8 mouse cellular contexts compared by ENCODE assay signal in the genomic region with DNA sequence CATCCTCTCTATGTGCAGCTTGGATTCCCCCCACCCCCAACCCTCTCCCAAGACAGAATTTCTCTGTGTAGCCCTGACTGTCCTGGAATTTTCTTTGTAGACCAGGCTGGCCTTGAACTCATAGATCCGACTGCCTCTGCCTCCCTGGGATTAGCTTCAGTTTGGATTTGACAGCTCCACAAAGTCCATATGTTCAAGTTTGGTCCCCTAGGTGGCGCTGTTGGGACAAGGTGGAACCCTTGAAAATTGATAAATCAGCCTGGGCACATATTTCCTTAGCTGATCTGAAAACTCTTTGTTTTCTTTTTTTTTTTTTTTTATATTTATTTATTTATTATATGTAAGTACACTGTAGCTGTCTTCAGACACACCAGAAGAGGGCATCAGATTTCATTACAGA. TPM values are rescaled to one million over a fixed set of nuclear protein-coding genes. Genes with fewer than 3 reads are reported as not detected.
DNase-seq lines count a peak whose midpoint lies in the region; ATAC-seq lines count a peak whose summit lies in the region.

No protein-coding gene starts in this region.

- peak; percentile 49 to 62 for DNase-seq in cerebellum, adult 18-20 months
- no peak for DNase-seq in cerebellum, adult 11 months
- peak; percentile 85 for DNase-seq in liver
- no peak for DNase-seq in liver, embryonic 11.5 days (ENCODE audit: low spot score)
- peak; percentile 50 for DNase-seq in T-cell, adult 2 months (ENCODE audit: low spot score)
- peak; percentile 62 for DNase-seq in embryonic facial prominence, embryonic 10.5 days (ENCODE audit: low spot score)
- peak; percentile 69 for DNase-seq in limb, embryonic 11.5 days (ENCODE audit: low spot score)
- DNase-seq in spleen, postnatal 36 days (ENCODE audit: low spot score in 2 of 2) = peak; percentile 25 to 53

- H3K9me3 ChIP-seq in liver, embryonic 11.5 days (ENCODE audit: control insufficient read depth, low read length) = no peaks in the 10 kb centered on the region
- no peaks in the 10 kb centered on the region for H3K9me3 ChIP-seq in embryonic facial prominence, embryonic 10.5 days
- H3K9me3 ChIP-seq in limb, embryonic 11.5 days (ENCODE audit: control insufficient read depth, low read length) = no peaks in the 10 kb centered on the region

- no peak for ATAC-seq in liver, embryonic 11.5 days (replicated peaks; ENCODE audit: low FRiP score)
- no peak for ATAC-seq in limb, embryonic 11.5 days (ENCODE audit: insufficient number of reproducible peaks, low FRiP score, low TSS enrichment, low read depth)

- no peak overlapping the region for H3K27ac ChIP-seq in liver, embryonic 11.5 days (ENCODE audit: low read depth, low read length)
- H3K27ac ChIP-seq in embryonic facial prominence, embryonic 10.5 days (replicated peaks) = no peak overlapping the region
- H3K27ac ChIP-seq in limb, embryonic 11.5 days (replicated peaks; ENCODE audit: low read depth, low read length) = no peak overlapping the region

- 26% methylated on average over 2 of the region's 2 CpGs for WGBS in liver, embryonic 11.5 days
- 37% methylated on average over 2 of the region's 2 CpGs for WGBS in embryonic facial prominence, embryonic 10.5 days
- WGBS in limb, embryonic 11.5 days = 42% methylated on average over 2 of the region's 2 CpGs

- no peak overlapping the region for H3K4me3 ChIP-seq in liver, embryonic 11.5 days (ENCODE audit: low read depth, low read length)
- no peak overlapping the region for H3K4me3 ChIP-seq in embryonic facial prominence, embryonic 10.5 days
- no peak overlapping the region for H3K4me3 ChIP-seq in limb, embryonic 11.5 days (ENCODE audit: low read depth, low read length)

- H3K9ac ChIP-seq in liver, embryonic 11.5 days (ENCODE audit: low read depth, low read length) = no peak overlapping the region
- H3K9ac ChIP-seq in limb, embryonic 11.5 days (ENCODE audit: low read length) = no peak overlapping the region

- no peaks in the 10 kb centered on the region for H3K27me3 ChIP-seq in liver, embryonic 11.5 days (replicated peaks; ENCODE audit: control insufficient read depth, insufficient read depth, low read length)
- H3K27me3 ChIP-seq in embryonic facial prominence, embryonic 10.5 days (replicated peaks; ENCODE audit: low read depth, poor library complexity, severe bottlenecking) = no peaks in the 10 kb centered on the region
- H3K27me3 ChIP-seq in limb, embryonic 11.5 days (ENCODE audit: control insufficient read depth, insufficient read depth, low read length) = no peaks in the 10 kb centered on the region

- H3K4me2 ChIP-seq in liver, embryonic 11.5 days = no peak overlapping the region
- no peak overlapping the region for H3K4me2 ChIP-seq in limb, embryonic 11.5 days (ENCODE audit: low read depth, severe bottlenecking)

- H3K4me1 ChIP-seq in liver, embryonic 11.5 days (replicated peaks; ENCODE audit: control insufficient read depth, insufficient read depth, low read length) = no peaks in the 10 kb centered on the region
- no peaks in the 10 kb centered on the region for H3K4me1 ChIP-seq in embryonic facial prominence, embryonic 10.5 days
- no peaks in the 10 kb centered on the region for H3K4me1 ChIP-seq in limb, embryonic 11.5 days (ENCODE audit: control insufficient read depth, insufficient read depth, low read length)

- no peaks in the 10 kb centered on the region for H3K36me3 ChIP-seq in liver, embryonic 11.5 days (ENCODE audit: control insufficient read depth, insufficient read depth, low read length)
- H3K36me3 ChIP-seq in embryonic facial prominence, embryonic 10.5 days (replicated peaks) = no peaks in the 10 kb centered on the region
- no peaks in the 10 kb centered on the region for H3K36me3 ChIP-seq in limb, embryonic 11.5 days (ENCODE audit: control insufficient read depth, insufficient read depth, low read length)

RNA-seq across cellular contexts. Expression of a gene that starts 16.8 kb away (rescaled TPM):
- 5.4 and 8.1 TPM in 2 replicates for polyA plus RNA-seq in liver, embryonic 11.5 days (2014; fragmentation: Nextera tagmentation; extraction: Ambion mirVana)
- polyA plus RNA-seq in embryonic facial prominence, embryonic 10.5 days (2016; fragmentation: Nextera tagmentation; extraction: Ambion mirVana) = 11.4 and 13.9 TPM in 2 replicates
- 10.0 and 13.7 TPM in 2 replicates for polyA plus RNA-seq in limb, embryonic 11.5 days (2014; fragmentation: Nextera tagmentation; extraction: Ambion mirVana)

RNA-seq across cellular contexts. Expression of a gene that starts 32.6 kb away (rescaled TPM):
- 263 and 274 TPM in 2 replicates for polyA plus RNA-seq in liver, embryonic 11.5 days (2014; fragmentation: Nextera tagmentation; extraction: Ambion mirVana)
- 7.2 and 7.4 TPM in 2 replicates for polyA plus RNA-seq in embryonic facial prominence, embryonic 10.5 days (2016; fragmentation: Nextera tagmentation; extraction: Ambion mirVana)
- polyA plus RNA-seq in limb, embryonic 11.5 days (2014; fragmentation: Nextera tagmentation; extraction: Ambion mirVana) = 6.9 and 8.7 TPM in 2 replicates

RNA-seq across cellular contexts. Expression of a gene that starts 37.9 kb away (rescaled TPM):
- 169 and 174 TPM in 2 replicates for polyA plus RNA-seq in liver, embryonic 11.5 days (2014; fragmentation: Nextera tagmentation; extraction: Ambion mirVana)
- 132 and 139 TPM in 2 replicates for polyA plus RNA-seq in embryonic facial prominence, embryonic 10.5 days (2016; fragmentation: Nextera tagmentation; extraction: Ambion mirVana)
- 150 and 164 TPM in 2 replicates for polyA plus RNA-seq in limb, embryonic 11.5 days (2014; fragmentation: Nextera tagmentation; extraction: Ambion mirVana)

RNA-seq across cellular contexts. Expression of a gene that starts 48.7 kb away (rescaled TPM):
- polyA plus RNA-seq in liver, embryonic 11.5 days (2014; fragmentation: Nextera tagmentation; extraction: Ambion mirVana) = 150 and 153 TPM in 2 replicates
- 140 and 166 TPM in 2 replicates for polyA plus RNA-seq in embryonic facial prominence, embryonic 10.5 days (2016; fragmentation: Nextera tagmentation; extraction: Ambion mirVana)
- 99.7 and 113 TPM in 2 replicates for polyA plus RNA-seq in limb, embryonic 11.5 days (2014; fragmentation: Nextera tagmentation; extraction: Ambion mirVana)

Comparison
In these comparisons a context has a peak if more than half of its experiments do, and no peak if none do; other contexts are left out.
1. DNase-seq: peak in cerebellum, adult 18-20 months (2 of 2), liver (single experiment), T-cell, adult 2 months (single experiment), embryonic facial prominence, embryonic 10.5 days (single experiment), limb, embryonic 11.5 days (single experiment) and spleen, postnatal 36 days (2 of 2); none in cerebellum, adult 11 months (single experiment) and liver, embryonic 11.5 days (single experiment).
2. RNA of a gene that starts 32.6 kb away (polyA plus RNA-seq): 263 to 274 TPM in liver, embryonic 11.5 days; 6.9 to 8.7 TPM in limb, embryonic 11.5 days and 7.2 to 7.4 TPM in embryonic facial prominence, embryonic 10.5 days; every median in the first group is over 10 times any median in the second.